Mouse (Mus musculus): ENCODE data around the gene Tmtc1. TPM values are rescaled to one million over a fixed set of nuclear protein-coding genes. Genes with fewer than 3 reads are reported as not detected.
A peak's percentile ranks its signal among the peaks of the same experiment; 100 is the strongest.

Gene Tmtc1
- polyA plus RNA-seq, 1 experiment from 2014 or later, result 0.81 TPM

GRCm38 (mm10) chr6:148381163-148381782, 62.9 kb downstream of the Tmtc1 start:
- Histone ChIP-seq H3K27ac (replicated peaks; ENCODE audit: low read depth, low read length) (no peak overlapping the region), H3K4me1 (ENCODE audit: control insufficient read depth, insufficient read depth, low read length) (no peaks in the 10 kb centered on the region), H3K4me2 (ENCODE audit: low read depth, low read length) (no peak overlapping the region), H3K9me3 (replicated peaks; ENCODE audit: control insufficient read depth, low read length) (no peaks in the 10 kb centered on the region), H3K27me3 (ENCODE audit: control insufficient read depth, insufficient read depth, low read length) (no peaks in the 10 kb centered on the region), H3K36me3 (replicated peaks; ENCODE audit: control insufficient read depth, insufficient read depth, low read depth, low read length) (no peaks in the 10 kb centered on the region), H3K4me3 (ENCODE audit: low read depth, low read length) (no peak overlapping the region), H3K9ac (replicated peaks; ENCODE audit: low read length) (no peak overlapping the region)
- 78% methylated on average over 9 of the region's 9 CpGs for WGBS
- ATAC-seq (replicated peaks; ENCODE audit: insufficient number of reproducible peaks, low FRiP score, low TSS enrichment, low read depth) (no peak), DNase-seq (ENCODE audit: low spot score) (no peak)

DNA sequence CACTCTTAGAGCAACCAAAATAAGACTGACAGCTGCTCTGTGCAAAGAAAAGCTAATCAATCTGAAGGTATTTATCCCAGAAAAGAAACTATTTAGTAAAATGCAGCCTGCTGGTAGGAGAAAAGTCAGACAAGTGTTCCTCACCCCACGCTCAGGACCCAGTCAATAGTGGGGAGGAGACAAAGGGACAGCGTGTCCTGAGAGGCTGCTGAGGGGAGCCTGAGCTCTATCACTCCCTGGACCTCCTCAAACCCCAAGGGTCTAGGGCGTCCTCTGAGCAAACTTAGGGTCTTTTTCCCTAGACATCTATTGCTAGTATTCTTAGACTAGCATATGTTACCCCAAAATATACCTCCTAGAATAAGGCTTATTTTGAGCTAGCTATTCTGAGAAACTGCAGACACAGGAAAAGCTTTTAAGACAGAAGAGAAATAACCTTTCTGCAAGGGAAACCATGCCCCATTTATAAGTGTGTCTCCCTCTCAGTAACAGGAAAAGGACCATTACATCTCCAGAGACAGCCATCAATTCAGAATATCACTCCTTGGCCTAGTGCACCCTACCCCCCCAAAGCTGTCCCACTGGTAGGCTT, 68.5 kb downstream of the Tmtc1 start:
- WGBS, result 36% methylated on average over 3 of the region's 3 CpGs
- Histone ChIP-seq H3K9ac (replicated peaks; ENCODE audit: low read length) (no peak overlapping the region), H3K4me1 (ENCODE audit: control insufficient read depth, insufficient read depth, low read length) (no peaks in the 10 kb centered on the region), H3K27me3 (ENCODE audit: control insufficient read depth, insufficient read depth, low read length) (no peaks in the 10 kb centered on the region), H3K4me2 (ENCODE audit: low read depth, low read length) (no peak overlapping the region), H3K36me3 (replicated peaks; ENCODE audit: control insufficient read depth, insufficient read depth, low read depth, low read length) (no peaks in the 10 kb centered on the region), H3K9me3 (replicated peaks; ENCODE audit: control insufficient read depth, low read length) (no peaks in the 10 kb centered on the region), H3K27ac (replicated peaks; ENCODE audit: low read depth, low read length) (no peak overlapping the region), H3K4me3 (ENCODE audit: low read depth, low read length) (no peak overlapping the region)
- ATAC-seq (replicated peaks; ENCODE audit: insufficient number of reproducible peaks, low FRiP score, low TSS enrichment, low read depth) (no peak), DNase-seq (ENCODE audit: low spot score) (no peak)

DNA sequence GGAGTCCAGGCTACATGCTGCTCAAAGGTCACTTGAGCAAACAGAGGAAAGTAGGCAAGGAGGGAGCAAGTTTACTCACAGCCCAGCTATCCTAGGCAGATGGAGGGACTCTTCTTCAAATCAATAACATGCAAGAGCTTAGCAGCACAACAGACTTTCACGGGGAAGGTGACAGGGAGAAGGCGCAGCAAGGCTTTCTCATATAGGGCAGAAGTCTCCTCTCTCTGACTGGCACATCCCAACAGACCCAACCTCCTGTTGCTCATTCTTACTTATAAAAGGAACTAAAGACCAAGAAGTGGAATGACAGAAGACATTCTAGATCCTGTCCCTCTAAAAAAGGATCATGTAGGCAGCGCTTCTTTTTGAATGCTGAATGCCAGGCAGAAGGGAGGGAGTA, 69.2 kb downstream of the Tmtc1 start:
- ATAC-seq (replicated peaks; ENCODE audit: insufficient number of reproducible peaks, low FRiP score, low TSS enrichment, low read depth) (no peak), DNase-seq (ENCODE audit: low spot score) (no peak)
- Histone ChIP-seq H3K9me3 (replicated peaks; ENCODE audit: control insufficient read depth, low read length) (no peaks in the 10 kb centered on the region), H3K36me3 (replicated peaks; ENCODE audit: control insufficient read depth, insufficient read depth, low read depth, low read length) (no peaks in the 10 kb centered on the region), H3K4me1 (ENCODE audit: control insufficient read depth, insufficient read depth, low read length) (no peaks in the 10 kb centered on the region), H3K9ac (replicated peaks; ENCODE audit: low read length) (no peak overlapping the region), H3K27me3 (ENCODE audit: control insufficient read depth, insufficient read depth, low read length) (no peaks in the 10 kb centered on the region), H3K4me2 (ENCODE audit: low read depth, low read length) (no peak overlapping the region), H3K27ac (replicated peaks; ENCODE audit: low read depth, low read length) (no peak overlapping the region), H3K4me3 (ENCODE audit: low read depth, low read length) (no peak overlapping the region)
- 77% methylated on average over 3 of the region's 3 CpGs for WGBS

DNA sequence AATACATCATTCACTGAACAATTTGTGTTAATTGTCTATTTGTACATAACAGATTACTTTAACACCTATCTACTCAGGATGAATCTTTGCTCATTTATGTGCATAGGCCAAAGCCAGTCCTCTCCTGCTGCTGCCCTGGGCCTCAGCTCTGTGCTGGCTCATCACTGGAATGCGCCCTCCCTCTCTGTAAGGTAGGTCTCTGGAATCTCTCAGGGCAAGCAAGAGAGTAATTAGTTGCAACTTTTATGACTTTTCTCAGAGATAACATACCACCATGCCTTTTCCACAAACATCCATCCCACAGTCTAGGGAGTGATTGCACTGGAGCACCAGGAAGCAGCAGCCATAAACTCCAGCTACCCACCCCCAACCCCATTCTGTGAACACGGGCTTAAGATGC, 70.7 kb downstream of the Tmtc1 start:
- 87% methylated on average over 2 of the region's 2 CpGs for WGBS
- Histone ChIP-seq H3K36me3 (replicated peaks; ENCODE audit: control insufficient read depth, insufficient read depth, low read depth, low read length) (no peaks in the 10 kb centered on the region), H3K9ac (replicated peaks; ENCODE audit: low read length) (no peak overlapping the region), H3K4me3 (ENCODE audit: low read depth, low read length) (no peak overlapping the region), H3K4me2 (ENCODE audit: low read depth, low read length) (no peak overlapping the region), H3K4me1 (ENCODE audit: control insufficient read depth, insufficient read depth, low read length) (no peaks in the 10 kb centered on the region), H3K27ac (replicated peaks; ENCODE audit: low read depth, low read length) (no peak overlapping the region), H3K9me3 (replicated peaks; ENCODE audit: control insufficient read depth, low read length) (no peaks in the 10 kb centered on the region), H3K27me3 (ENCODE audit: control insufficient read depth, insufficient read depth, low read length) (no peaks in the 10 kb centered on the region)
- DNase-seq (ENCODE audit: low spot score), result no peak
- ATAC-seq (replicated peaks; ENCODE audit: insufficient number of reproducible peaks, low FRiP score, low TSS enrichment, low read depth), result no peak

DNA sequence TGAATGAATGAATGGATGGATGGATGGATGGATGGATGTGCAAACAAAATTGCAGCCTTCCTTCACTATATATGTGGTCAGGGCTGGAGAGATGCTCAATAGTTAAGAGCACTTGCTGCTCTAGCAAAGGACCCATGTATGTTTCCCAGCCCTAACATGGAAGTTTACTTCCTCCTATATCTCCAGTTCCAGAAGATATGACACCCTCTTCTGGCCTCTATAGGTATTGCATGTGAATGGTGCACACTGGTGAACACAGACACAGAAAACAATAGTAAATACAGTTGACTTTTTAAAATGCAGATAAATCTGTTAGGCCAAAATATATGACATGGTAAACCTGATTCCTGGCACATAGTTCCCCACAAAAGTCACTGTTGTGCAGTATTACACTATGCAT, 73.0 kb downstream of the Tmtc1 start:
- H3K4me1 ChIP-seq (ENCODE audit: control insufficient read depth, insufficient read depth, low read length), result no peaks in the 10 kb centered on the region
- no peaks in the 10 kb centered on the region for H3K27me3 ChIP-seq (ENCODE audit: control insufficient read depth, insufficient read depth, low read length)
- H3K27ac ChIP-seq (replicated peaks; ENCODE audit: low read depth, low read length), result no peak overlapping the region
- no peak overlapping the region for H3K4me3 ChIP-seq (ENCODE audit: low read depth, low read length)
- H3K9me3 ChIP-seq (replicated peaks; ENCODE audit: control insufficient read depth, low read length), result no peaks in the 10 kb centered on the region
- H3K36me3 ChIP-seq (replicated peaks; ENCODE audit: control insufficient read depth, insufficient read depth, low read depth, low read length), result no peaks in the 10 kb centered on the region
- H3K9ac ChIP-seq (replicated peaks; ENCODE audit: low read length), result no peak overlapping the region
- DNase-seq (ENCODE audit: low spot score), result no peak
- ATAC-seq (replicated peaks; ENCODE audit: insufficient number of reproducible peaks, low FRiP score, low TSS enrichment, low read depth), result no peak
- H3K4me2 ChIP-seq (ENCODE audit: low read depth, low read length), result no peak overlapping the region

DNA sequence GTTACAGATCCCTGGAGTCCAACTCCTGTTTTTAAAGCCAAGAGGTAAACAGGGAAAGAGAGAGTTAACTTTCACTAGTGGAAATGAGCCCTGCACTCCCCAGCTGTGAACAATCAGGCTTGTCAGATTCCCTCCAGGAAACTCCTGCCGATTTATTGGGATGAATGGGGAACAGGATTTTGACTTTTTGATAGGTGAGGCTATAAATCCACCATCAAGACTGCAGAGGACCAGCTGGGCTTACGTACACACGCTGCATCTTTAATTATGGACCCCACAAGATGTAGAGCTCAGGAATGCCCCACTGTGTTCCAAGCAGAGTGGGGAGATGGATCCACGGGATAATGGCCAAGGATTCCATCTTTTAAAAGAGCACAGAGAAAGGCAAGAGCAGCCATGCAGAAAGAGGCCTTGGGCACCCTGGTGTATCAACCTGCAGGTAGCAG, 77.1 kb downstream of the Tmtc1 start:
- H3K4me3 ChIP-seq (ENCODE audit: low read depth, low read length), result no peak overlapping the region
- no peak overlapping the region for H3K4me2 ChIP-seq (ENCODE audit: low read depth, low read length)
- H3K27me3 ChIP-seq (ENCODE audit: control insufficient read depth, insufficient read depth, low read length), result no peaks in the 10 kb centered on the region
- 30% methylated on average over 4 of the region's 4 CpGs for WGBS
- no peak overlapping the region for H3K27ac ChIP-seq (replicated peaks; ENCODE audit: low read depth, low read length)
- no peaks in the 10 kb centered on the region for H3K4me1 ChIP-seq (ENCODE audit: control insufficient read depth, insufficient read depth, low read length)
- H3K9ac ChIP-seq (replicated peaks; ENCODE audit: low read length), result no peak overlapping the region
- ATAC-seq (replicated peaks; ENCODE audit: insufficient number of reproducible peaks, low FRiP score, low TSS enrichment, low read depth) (no peak), DNase-seq (ENCODE audit: low spot score) (peak; percentile 39)
- no peaks in the 10 kb centered on the region for H3K9me3 ChIP-seq (replicated peaks; ENCODE audit: control insufficient read depth, low read length)
- H3K36me3 ChIP-seq (replicated peaks; ENCODE audit: control insufficient read depth, insufficient read depth, low read depth, low read length), result no peaks in the 10 kb centered on the region

- Histone ChIP-seq H3K27ac (replicated peaks; ENCODE audit: low read depth, low read length) (no peak overlapping the region), H3K9ac (replicated peaks; ENCODE audit: low read length) (no peak overlapping the region), H3K4me1 (ENCODE audit: control insufficient read depth, insufficient read depth, low read length) (no peaks in the 10 kb centered on the region), H3K27me3 (ENCODE audit: control insufficient read depth, insufficient read depth, low read length) (no peaks in the 10 kb centered on the region), H3K36me3 (replicated peaks; ENCODE audit: control insufficient read depth, insufficient read depth, low read depth, low read length) (no peaks in the 10 kb centered on the region), H3K4me2 (ENCODE audit: low read depth, low read length) (no peak overlapping the region), H3K9me3 (replicated peaks; ENCODE audit: control insufficient read depth, low read length) (no peaks in the 10 kb centered on the region), H3K4me3 (ENCODE audit: low read depth, low read length) (no peak overlapping the region)
- 87% methylated on average over 1 of the region's 1 CpGs for WGBS
- DNase-seq (ENCODE audit: low spot score), result no peak
- no peak for ATAC-seq (replicated peaks; ENCODE audit: insufficient number of reproducible peaks, low FRiP score, low TSS enrichment, low read depth)
Observed at GRCm38 (mm10) chr6:148366629-148367028, 77.6 kb downstream of the Tmtc1 start.

DNA sequence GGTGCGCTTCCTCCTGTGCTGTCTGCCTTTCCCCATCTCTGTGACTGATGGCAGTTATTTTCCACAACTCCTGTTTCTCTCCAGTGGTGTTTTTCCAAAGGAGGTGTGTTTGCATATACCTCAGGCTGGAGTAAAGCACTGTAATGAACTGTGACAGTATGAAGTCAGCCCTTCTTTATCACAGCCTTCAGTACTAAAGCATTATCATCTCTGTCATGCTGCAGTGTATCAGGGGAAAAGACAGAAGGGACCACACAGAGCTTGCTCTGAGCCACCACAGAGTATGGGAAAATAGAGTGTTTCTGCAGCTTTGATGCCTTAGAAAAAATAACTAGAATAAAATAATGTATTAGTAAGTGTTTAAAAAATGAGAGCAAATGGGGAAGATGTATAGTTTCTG, 81.0 kb downstream of the Tmtc1 start:
- no peak overlapping the region for H3K4me3 ChIP-seq (ENCODE audit: low read depth, low read length)
- H3K9me3 ChIP-seq (replicated peaks; ENCODE audit: control insufficient read depth, low read length), result no peaks in the 10 kb centered on the region
- no peak overlapping the region for H3K9ac ChIP-seq (replicated peaks; ENCODE audit: low read length)
- no peak for ATAC-seq (replicated peaks; ENCODE audit: insufficient number of reproducible peaks, low FRiP score, low TSS enrichment, low read depth)
- H3K4me2 ChIP-seq (ENCODE audit: low read depth, low read length), result no peak overlapping the region
- no peak for DNase-seq (ENCODE audit: low spot score)
- WGBS, result 87% methylated on average over 1 of the region's 1 CpGs
- no peaks in the 10 kb centered on the region for H3K36me3 ChIP-seq (replicated peaks; ENCODE audit: control insufficient read depth, insufficient read depth, low read depth, low read length)
- H3K27me3 ChIP-seq (ENCODE audit: control insufficient read depth, insufficient read depth, low read length), result no peaks in the 10 kb centered on the region
- H3K4me1 ChIP-seq (ENCODE audit: control insufficient read depth, insufficient read depth, low read length), result no peaks in the 10 kb centered on the region
- H3K27ac ChIP-seq (replicated peaks; ENCODE audit: low read depth, low read length), result no peak overlapping the region
